Mouse (Mus musculus) stomach, postnatal 0 days (tissue): ENCODE measurements around the gene Tpt1.

Experiments
- CTCF ChIP-seq: IDR thresholded peaks from 2 replicates; pipeline ENCODE4 v1.5.1; 2016; ENCODE audit warnings: antibody characterized with exemption, low read depth, mild to moderate bottlenecking, moderate library complexity
- EP300 ChIP-seq: optimal IDR thresholded peaks from 2 replicates; pipeline ENCODE3; 2016; ENCODE audit warnings: antibody characterized with exemption

DNA sequence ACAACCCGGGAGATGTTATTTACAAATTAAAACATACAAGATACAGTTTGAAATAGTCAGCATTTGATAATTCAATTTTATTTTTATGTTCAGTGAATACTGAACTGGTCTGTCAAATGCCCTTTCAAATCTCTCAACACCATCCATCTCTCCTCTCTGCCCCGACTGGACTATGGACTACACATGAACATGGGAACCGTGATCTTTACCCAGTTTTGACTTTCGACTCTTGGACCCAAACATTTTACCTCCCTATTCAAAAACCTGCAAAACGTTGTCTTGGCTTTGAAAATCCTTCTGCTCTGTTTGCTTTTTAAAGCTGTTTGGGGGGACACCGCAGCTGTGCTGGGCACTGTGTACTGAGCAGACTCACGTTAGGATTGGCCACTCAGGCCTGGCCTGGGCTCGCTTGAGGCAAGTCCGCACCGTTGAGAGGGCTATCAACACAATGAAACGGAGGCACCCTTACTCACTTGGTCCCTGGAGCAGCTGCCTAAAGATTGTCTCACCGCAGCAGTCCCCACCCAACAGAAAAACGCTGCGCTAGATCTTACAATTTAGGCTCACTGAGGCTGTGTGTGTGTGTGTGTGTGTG lies 25.0 kb downstream of the Tpt1 start:
- TF ChIP-seq CTCF: no peak
- no peak for TF ChIP-seq EP300
